Mouse (Mus musculus): ENCODE data around the gene Xxylt1. TPM values are rescaled to one million over a fixed set of nuclear protein-coding genes. Genes with fewer than 3 reads are reported as not detected.

Xxylt1 gene
- polyA plus RNA-seq (2015; fragmentation: Nextera tagmentation; extraction: Ambion mirVana), result 5.3 and 7.5 TPM in 2 replicates

GRCm38 (mm10) chr16:31081125-31081664, at the start of gene Xxylt1:
Xxylt1 (minus strand) TSS chr16:31081432.

Other genes starting within 250 kb of the Xxylt1 start
- 9.6 and 10.6 TPM in 2 replicates for gene Acap2, start 119.8 kb upstream of the Xxylt1 start, polyA plus RNA-seq (2015; fragmentation: Nextera tagmentation; extraction: Ambion mirVana)
- 59.2 and 64.2 TPM in 2 replicates for gene Ppp1r2, start 193.8 kb upstream of the Xxylt1 start, polyA plus RNA-seq (2015; fragmentation: Nextera tagmentation; extraction: Ambion mirVana)
- gene Apod, start 233.4 kb upstream of the Xxylt1 start, polyA plus RNA-seq (2015; fragmentation: Nextera tagmentation; extraction: Ambion mirVana), result 0.24 TPM in 1 of 2 replicates, not detected in the other